Mouse (Mus musculus) right cerebral cortex, postnatal 10 days (tissue): Measurements from ENCODE around the gene Shisa9.

Experiments used
- DNase-seq, 2 experiments: peaks; one replicate each; pipeline ENCODE4 v3.0.0; 2021; ENCODE audit warnings: low spot score in 2 of 2

The Shisa9 gene

DNA sequence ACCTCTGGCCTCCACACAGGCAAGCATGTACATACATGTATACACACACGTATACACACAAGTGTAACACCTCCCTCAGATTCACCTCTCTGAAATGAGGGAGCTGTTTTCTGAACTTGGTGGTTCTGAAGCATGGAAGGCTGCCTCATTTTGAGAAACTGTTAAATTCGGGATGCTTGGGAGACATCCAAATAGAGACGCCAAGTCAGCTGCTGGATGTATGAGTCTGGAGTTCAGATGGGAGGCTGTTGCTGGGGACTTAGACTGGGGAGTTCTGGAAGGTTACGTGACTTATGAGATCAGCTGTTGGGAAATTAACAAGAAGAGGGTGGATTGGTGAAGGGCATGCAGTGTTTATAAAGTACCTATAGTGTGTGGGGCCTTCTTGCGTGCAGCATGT lies 88.7 kb downstream of the Shisa9 start:
- DNase-seq = peak in 1 of 2 experiments; percentile 54

DNA sequence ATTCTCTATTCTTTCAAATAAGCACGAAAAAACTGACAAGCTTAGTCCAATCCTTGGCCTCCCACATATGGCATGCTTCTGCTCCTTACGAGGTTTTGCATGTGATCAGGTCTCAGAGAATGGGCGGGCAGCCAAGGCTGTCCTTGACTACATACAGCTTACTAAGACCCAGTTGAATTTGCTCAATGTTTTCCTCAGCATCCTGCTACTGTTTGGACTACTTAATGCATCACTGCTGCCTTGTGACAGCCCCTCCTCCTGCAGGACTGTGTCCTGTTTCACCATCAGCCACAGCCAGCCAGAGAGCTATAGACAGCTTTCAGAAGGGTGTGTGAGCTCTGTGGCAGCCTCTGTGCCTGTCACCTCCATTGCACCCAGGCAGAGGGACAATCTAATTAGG lies 92.4 kb downstream of the Shisa9 start:
- peak; percentile 46 to 54 for DNase-seq

DNA sequence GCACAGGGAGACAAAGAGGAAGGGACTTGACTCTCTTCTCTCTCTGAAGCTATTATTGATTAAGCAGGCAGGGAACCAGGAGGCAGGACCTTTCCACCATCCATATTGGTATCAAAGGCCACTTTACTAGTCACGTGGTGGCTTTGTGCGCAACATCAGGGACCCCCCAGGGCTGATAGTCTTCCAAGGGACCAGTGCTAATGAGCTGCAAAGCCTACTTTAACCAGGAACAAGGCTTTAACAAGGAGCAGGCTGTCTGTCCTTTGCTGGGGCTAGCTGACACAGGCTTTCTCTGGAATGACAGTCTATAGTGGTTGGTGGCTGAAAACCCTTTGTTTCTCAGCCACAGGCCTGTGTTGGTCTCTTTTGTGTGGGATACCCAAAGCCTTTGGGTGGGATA lies 92.8 kb downstream of the Shisa9 start:
- no peak for DNase-seq

DNA sequence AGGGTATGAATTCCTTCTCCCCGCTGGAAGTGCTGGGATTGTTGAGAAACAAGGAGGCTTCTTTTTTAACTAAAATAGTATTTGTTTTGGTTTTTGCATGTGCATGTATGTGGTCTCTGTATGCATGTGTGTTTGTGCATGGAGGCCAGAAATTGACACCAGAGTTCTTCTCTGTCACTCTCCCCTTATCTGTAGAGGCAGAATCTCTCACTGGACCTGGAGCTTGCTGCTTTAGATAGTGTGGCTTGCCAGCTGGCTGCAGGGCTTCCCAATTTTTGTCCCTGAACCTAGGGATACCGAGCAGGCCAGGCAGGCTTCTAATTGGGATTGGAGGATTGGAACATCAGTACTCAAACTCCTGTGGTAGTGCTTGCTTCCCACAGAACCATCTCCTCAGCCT lies 99.2 kb downstream of the Shisa9 start:
- DNase-seq = no peak

DNA sequence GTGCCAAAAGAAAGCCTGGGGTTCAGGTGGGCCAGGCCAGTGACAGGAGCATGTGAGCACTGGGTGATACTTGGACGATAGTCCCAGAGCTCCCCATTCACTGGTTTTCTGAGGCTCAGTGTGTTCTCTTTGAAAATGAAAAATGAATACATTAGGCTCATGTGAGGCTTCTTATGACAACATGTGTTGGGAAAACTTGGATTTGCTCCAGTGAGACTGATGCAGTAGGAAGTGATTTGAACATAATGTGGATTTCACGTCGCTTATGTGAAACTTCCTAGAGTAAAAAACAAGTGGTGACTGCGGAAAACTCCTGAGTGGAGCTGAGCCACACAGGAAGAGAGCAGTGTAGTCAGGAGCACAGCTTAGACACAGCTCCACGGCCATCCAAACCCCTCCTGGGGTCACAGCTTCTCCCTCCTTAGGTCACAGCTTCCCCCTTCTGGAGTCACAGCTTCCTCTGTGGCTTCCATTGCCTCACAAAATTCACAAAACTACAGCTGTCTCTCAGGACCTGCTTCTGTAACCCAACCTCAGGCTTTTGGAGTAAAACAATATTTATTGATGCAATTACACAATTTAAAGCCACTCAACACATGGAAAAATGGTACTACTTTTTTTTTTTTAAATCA lies 106.8 kb downstream of the Shisa9 start:
- DNase-seq = no peak

DNA sequence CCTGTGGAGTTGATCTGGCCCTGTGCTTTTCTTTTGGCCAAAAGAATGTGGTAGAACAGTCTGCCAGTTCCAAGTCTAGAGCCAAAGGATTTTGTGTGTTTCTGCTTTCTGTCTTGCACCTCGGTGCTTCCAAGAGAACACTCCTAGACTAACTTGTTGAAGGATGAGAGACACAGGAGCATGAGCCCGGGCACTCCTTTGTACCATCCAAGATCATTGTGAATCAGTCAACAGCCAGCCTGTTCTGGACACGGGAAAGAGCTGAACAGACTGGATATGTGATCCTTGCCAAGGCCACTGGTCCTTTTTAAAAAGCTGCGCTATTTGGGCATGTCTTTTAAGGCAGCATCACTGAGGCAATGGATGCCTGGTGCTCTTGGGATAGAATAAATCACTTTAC lies 109.3 kb downstream of the Shisa9 start:
- DNase-seq = no peak

DNA sequence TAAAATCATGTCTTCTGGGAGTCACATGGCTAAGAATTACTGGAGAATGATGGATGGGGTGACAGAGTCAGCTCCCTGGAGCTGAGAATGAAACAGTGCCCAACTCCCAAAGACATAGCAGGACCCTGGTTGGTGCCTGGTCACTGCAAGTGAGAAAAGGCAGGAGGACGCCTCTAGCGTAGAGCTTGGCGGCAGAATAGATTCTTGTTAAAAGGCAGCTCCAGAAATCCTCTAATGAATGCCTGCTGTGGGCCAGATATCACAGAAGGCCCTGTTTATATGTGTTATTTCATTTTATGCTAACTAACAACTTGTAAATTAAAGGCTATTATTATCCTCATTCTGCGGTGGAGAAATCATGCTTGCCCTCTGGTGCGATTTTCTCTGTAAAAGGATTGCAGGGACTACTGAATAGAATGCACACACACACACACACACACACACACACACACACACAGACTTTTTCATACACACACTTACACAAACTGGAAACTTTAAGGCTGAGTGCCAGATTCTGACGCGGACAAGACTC lies 110.9 kb downstream of the Shisa9 start:
- DNase-seq = peak; percentile 63 to 71

DNA sequence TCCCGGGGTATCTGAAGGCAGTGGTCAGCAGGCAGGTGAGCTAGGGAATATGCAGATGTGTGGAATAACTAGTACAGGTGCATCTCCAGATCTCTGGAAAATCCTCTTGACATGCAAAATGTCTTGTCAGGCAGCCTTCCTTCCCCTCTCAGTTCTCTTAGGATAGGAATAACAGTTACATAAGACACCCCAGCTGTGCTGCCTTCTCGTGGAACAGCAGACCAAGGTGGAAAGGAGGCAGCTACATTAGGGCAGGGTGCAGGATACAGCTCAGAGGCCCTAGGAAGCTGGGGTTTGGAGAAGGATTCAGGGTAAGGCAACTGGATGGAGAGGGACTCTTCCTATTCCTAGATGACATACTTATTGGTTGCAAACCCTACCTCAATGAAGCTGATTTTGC lies 111.5 kb downstream of the Shisa9 start:
- DNase-seq = no peak

DNA sequence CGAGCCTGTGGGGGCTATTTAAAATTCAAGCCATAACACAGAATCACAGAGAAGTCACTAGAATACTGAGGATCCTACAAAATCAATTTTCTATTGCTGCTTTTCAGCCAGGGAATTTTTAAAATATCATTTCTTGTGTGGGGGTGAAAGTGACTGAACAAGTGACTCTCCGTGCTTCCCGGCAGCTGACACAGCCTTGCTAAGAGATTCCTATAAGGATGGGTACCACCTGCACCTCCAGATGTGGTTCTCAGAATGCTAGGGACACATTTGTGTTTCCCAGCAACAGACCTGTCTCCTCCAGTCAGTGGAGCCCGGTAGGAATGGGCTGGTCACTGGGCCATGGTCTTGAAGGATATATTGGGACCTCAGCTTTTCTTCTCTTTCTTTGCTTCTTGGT lies 124.5 kb downstream of the Shisa9 start:
- no peak for DNase-seq

DNA sequence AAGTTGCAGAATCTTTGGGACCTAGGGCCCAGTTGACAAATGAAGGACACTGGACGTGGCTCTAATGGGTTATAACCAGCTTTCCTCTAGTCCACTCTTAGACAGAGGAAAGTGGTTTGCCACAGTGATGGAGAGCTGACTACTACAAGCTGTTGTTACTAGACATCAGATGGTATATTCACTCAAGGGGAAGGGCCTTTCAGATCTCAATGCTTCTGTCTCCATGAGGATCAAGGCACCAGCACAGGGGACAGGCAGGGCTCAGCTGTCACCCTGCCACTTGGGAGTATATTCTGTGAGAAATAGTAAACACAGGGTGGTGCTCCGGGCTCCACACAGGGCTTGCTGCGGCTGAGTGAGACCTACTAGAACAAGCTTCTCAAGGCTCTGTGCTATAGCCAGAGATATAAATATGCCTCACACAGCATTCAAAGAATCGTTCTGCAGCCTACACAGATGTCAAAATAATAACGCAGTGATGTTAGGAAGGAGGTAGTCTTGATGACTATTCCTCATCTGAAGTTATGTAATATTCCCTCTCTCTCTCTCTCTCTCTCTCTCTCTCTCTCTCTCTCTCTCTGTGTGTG lies 127.0 kb downstream of the Shisa9 start:
- no peak for DNase-seq

DNA sequence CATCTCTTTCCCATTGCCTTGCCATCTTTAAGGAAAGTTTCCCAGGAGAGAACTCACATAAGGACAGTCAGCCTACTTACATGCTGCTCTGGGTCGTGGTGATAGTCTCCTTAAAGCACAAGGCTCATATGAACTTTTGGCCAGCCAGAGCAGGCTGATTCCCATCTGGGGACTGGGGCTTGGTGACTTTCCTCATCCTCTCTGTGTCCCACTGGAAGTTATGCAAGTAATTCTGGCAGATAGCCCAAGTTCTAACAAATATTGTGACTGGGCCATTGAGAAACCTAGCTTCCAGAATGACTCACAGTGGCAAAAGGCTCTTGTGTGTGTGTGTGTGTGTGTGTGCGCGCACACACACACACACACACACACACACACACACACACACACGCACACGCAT lies 130.5 kb downstream of the Shisa9 start:
- no peak for DNase-seq

DNA sequence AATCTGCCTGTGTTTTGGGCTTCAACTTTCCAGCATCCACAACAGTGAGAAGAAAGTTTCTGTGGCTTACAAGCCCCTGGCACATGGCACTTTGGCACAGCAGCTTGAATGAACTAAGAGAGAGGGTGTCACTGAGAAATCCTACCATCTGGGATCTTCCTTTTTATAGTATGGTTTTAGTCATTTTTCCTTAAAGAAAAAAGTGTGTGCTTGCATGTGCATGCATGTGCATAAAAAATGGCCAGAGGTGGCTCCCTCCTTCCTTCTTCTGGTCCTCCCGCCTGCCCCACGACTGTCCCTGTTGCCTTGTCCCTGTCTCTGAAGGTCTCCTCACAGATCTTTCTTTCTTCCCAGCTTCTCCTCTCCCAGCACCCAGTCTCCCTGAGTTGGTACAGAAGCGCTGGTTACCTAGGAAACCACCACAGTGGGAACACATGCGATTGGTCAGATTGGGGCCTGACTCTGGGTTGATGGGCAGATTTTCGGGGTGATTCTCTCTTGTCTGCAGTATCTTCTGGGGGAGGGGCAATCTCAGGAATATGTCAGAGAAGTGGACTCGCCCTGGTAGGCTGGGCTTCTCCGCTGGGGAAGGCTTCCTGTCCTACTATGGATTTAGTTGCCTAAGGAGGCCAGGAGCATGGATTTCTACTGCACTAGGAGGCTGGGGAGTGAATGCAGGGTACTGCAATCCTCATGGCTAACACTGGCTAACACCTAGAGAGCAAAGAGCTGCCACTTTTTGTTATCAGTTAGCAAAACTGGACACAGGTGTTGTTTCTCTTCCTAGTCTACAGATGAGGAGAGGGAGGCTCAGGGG lies 131.3 kb downstream of the Shisa9 start:
- peak; percentile 69 to 89 for DNase-seq

DNA sequence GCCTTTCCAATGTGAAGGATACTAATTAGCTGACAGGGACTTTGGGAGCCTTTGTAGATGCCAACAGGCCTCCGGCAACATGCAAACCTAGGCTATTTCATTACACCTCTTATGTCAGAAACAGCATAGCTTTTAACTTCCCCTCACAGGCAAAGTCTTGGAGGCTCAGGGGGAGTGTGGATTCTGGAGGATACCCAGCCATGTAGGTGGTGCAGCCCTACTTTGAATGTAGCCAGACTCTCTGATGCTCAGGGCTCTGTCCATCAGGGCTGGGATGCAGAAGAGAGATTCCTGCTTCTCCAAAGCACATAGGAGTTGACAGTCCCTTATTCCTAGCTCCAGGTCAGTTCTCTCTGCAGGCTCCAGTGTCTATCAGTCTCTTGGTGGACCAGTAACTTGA lies 133.0 kb downstream of the Shisa9 start:
- no peak for DNase-seq

DNA sequence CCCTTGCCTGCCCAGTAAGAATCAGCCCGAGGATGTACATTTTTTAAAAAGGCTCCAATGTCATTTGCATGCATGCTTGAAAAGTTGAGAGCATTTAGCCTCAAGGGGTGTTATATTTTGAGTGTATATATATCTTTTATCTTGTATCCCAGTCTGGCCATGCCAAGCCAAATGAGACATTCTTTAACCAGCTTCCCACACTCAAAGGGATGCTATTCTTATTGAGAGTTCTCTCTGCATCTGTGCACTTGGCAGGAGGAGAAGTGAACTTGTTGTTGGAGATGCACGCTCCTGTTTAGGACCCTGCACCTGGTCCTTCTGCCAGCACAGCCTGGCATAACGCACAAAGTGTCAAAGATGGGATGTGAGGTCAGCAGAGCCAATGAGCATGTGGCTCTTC lies 135.6 kb downstream of the Shisa9 start:
- no peak for DNase-seq

DNA sequence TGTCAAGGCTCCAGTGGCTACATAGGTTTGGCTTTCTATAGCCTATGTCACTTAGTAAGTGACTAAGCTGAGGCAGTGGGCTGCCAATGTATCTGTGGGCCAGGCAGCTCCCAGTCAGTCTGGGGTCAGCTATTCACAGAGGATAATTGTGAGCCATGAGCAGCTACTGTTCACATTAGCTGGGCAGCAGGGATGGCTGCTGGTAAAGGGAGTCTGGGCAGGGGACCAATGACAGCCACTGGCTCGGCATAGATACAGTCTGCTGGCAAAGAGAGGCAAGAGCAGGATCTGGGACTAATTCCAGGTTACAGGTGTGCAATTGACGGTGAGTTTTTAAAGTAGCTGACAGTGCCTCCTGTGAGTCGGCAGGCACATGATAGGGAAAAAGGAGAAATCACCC lies 145.9 kb downstream of the Shisa9 start:
- peak in 1 of 2 experiments; percentile 27 for DNase-seq

DNA sequence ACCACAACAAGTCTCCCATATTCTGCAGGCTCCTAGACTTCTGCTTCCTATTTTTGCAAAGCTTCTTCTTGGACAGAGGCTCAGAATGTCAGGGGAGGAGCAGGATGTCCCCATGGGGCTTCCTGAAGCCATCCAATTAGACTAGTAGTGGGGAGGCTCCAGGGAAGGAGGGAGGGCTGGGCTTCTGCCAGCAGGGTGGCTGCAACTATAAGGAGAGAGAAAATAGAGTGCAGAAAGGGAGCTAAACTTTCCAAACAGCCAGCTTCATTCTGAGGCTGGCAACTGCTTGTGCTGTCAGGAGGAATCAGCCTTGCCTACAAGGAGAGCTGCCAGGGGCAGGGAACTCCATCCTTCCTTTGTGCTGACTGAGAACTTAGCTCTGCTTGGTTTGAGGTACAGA lies 162.8 kb downstream of the Shisa9 start:
- DNase-seq = peak; percentile 59 to 71

DNA sequence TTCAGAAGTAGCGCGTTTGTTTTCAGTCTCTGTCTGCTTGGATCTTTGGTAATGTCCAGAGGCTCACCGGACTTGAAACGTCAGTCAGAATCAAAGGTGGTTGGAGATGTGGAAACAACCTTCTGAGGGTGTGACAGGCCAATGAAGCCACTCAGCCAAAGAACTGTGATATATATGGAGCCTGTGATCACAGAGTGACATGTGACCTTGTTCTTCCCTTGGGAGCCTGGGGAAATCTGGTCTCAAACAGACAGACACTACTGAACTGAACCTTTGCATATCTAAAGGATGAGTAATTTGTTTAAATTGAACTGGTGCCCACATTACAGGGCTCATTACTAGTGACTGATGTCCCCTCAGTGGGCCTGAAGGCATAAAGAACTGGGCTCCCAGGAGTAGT lies 168.1 kb downstream of the Shisa9 start:
- DNase-seq = no peak

DNA sequence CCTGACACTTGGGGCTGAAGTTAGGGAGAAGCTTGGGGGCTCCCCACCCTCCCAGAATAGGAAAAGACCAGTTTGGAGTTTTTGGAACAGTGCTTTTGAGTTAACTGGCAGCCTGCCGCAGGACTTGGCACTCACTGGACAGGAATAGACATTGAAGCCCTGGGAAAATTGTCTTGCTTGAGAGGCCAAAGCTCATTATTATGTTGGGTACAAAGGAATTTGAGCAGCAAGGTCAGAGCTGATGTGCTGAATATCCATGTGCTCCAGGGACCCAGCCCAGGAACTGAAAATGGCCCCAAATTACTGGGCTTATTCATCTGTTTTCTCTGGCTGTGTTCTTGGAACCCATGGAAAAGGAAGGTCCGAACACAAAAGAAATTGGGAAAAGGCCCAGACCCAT lies 170.6 kb downstream of the Shisa9 start:
- peak; percentile 80 to 85 for DNase-seq

DNA sequence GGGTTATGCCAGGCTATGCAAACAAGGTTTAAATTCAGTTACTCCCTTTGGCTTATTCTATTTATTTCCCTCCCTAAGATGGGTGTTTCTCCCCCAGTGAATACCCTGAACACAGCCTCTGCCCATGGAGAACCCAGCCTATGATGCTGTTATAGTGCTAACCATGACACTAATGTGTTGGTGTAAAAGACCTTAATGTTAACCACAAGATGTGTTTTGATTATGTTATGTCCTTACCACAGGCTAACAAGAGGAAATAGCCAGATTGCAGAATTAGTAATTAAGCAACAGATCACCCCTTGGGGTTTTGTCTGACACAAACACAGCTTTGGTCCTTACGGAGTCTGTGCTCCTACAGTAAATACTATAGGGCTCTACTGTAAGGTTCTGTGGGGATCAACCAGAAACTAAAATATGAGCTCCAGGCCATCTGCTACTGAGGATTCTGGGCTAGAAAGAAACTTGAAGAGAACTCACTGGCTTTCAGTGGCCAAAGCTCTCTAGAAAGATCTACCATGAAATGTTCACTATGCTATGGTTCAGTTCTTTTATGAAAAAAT lies 189.6 kb downstream of the Shisa9 start:
- DNase-seq = no peak

DNA sequence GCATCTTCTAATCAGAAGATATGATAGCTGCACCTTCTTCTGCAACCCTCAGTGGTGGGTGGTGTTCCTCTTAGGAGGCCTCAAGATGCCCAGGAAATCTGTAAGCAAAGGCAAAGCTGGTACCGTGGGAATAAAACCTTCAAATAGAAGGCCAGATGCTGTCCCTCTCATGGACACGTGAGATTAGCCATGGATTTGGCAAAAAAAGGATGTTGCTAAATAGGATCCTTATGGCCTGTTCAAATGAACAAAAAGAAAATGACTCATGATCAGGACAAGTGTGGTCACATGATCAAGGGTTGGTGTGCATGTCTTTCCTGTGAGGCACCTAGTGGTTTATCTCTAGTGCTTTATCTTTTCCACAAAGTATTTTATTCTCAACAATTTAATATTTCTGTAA lies 194.1 kb downstream of the Shisa9 start:
- DNase-seq = no peak

DNA sequence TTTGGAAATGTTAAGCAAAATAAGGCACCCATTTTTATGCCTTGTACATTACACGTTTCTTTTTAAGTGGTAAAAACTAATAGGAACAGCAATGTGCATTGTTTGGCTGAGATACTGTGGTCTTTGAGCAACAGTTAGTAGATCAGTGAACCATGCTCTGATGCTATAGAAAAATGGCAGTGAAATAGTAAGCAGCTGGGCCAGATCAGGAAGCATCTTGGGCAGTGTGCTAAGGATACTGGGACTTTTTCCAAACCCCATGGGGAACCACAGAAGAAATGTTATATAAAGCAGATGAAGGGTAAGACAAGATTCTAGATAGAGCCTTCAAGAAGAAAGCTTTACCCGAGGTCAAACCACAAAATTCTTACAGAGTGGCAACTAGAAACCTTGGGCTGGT lies 205.8 kb downstream of the Shisa9 start:
- no peak for DNase-seq

DNA sequence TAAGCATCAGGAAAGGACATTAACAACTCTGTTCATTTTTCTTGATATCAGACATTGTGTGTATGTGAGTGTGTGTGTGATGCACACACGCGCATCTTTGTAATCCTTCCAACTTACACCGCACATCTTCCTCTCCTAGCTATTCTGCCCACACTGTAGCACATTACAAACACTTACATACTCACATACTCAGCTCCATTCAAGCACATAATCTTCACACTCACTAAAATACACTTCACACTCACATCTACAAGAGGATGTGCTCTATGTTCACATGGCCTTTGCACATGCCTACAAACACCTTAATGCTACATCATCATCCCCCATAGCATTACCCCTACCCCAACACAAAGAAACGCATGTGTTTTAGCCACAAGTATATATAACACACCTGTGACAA lies 212.9 kb downstream of the Shisa9 start:
- no peak for DNase-seq

DNA sequence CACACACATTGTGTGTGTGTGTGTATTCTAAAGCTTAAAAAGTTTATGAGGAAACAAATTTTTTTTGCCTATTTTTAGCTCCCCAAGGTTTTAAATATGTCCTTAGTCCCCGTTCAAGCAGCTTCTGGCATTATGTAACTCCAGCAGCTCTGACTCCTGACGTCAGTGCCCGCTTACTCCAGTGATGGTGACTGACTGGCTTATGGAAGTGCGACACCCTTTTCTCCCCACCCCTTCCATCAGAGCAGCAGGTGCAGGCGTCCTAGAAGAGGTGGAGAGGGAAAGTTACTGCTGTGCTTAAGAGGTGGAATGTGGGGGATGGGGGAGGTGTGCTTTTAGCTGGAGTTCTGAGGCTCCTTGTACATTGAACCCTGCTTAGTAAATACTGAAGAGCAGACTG lies 213.7 kb downstream of the Shisa9 start:
- peak; percentile 48 to 68 for DNase-seq
